Mouse (Mus musculus) regulatory T cell (primary cell): ENCODE measurements at regions not wholly inside any gene's neighbourhood (a gene's known extent, or its start where the extent isn't known, plus 50 kb on each side); places are given as distances from the start of the nearest gene placed in this dataset.

Source experiments
- in situ Hi-C: fragments of 300-600 bp; cut with MboI, MseI; formaldehyde crosslinking; loops from one replicate; pipeline ENCODE4 v1.15.1; 2025; ENCODE audit warnings: high pct_unique_total_duplicates

- in situ Hi-C loops, result no loop called here
Observed at GRCm38 (mm10) chr6:14063735-14064134, 192.4 kb upstream of the 2610001J05Rik start.

- in situ Hi-C loops, result no loop called here
Observed at GRCm38 (mm10) chr6:14046560-14046959, 175.2 kb upstream of the 2610001J05Rik start.

- in situ Hi-C loops, result no loop called here
Observed at GRCm38 (mm10) chr6:14044654-14045053, 173.3 kb upstream of the 2610001J05Rik start.

DNA sequence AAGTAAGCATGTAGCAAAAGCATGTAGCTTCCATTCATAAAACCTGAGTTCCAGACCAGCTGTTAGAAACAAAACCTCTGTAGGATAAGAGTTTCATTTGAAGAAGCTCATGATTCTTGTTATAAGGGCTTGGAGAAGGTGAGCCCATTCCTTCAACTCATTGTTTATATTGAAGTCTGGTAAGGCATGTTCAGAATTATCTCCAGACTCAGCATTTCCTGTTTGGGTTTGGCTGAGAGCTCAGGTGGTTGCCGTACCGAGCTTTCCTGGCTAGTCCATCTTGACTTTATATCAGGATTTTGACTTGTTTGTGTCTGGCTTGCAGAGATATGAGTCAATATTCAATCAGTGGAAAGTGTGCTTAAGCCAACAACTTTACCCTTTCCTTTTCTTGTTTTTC lies 154.6 kb upstream of the 2610001J05Rik start:
- in situ Hi-C loops, result no loop called here

DNA sequence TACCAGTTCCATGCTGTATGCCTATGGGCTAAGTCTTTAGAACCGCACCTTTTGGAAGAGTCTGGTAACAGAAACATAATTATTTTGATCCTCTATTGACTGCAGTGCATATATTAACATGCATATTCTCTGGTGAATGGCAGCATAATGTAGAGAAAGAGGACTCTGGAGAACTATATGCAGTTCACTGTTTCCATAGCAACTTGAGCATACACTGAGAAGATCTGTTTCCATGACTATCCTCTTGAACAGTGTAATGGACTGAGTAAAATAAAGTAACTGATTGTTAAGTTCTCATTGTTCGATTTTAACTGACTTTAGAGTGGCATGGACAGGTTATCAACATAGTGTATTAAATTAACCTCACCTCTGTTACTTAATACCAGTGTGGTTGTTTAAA lies 147.6 kb upstream of the 2610001J05Rik start:
- in situ Hi-C loops, result no loop called here

DNA sequence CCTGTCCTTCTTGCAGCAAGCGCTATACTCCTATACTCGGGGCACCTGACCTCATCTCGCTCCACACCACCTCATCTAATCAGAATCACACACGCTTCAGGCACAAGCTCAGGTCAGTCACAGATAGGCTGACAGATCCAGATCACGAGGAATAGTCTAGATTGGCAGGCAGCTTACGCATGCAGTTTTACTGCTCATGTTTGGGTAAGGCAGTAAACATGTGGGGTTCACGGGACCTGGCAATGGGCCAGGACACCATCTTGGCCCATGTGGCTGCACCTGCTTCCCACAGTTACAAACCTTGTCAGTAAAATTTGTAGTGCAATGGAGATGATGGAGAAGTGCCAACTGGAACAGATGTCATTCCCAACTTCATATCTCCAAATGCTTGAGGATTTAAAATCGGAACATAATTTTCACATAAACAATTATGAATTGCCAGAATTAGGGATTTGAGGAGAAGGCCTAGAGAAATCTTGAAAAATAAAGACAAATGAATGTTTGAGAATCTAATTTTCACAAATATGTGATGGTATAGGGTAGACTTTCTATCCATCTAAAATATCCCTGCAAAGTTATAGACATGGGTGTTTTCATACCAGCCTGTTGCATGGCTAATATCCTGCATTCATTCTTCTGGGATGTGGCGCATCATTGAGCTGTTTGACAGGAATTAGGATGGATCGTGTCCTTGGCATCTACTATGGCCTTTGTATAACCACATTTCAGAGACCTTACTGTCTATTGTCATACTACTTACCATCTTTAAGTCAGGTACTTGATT lies 111.5 kb upstream of the 2610001J05Rik start:
- in situ Hi-C loops, result no loop called here

- in situ Hi-C loops, result no loop called here
Observed at GRCm38 (mm10) chr6:13974710-13975506, 103.6 kb upstream of the 2610001J05Rik start.

DNA sequence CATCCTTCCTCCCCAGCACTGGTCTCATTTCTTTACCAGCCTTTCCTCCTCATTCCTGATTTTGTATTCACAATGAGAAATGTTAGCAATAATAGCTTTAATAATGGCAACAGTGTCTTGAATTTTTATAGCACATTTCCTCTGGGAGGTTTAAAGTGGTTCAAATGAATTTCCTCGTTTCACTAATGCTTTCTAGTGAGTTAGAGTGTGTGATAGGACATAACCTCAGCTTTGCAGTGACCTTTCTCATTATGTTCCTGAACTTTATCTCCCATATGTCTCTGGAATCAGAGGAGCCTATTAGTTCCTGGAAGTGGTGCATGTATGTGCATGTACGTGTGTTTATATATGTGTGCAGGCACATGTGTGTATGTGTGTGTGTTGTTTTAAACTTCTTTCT lies 93.2 kb upstream of the 2610001J05Rik start:
- in situ Hi-C loops, result no loop called here

- in situ Hi-C loops, result no loop called here
Observed at GRCm38 (mm10) chr6:13964013-13964412, 92.7 kb upstream of the 2610001J05Rik start.

- in situ Hi-C loops, result no loop called here
Observed at GRCm38 (mm10) chr6:13949640-13950039, 78.3 kb upstream of the 2610001J05Rik start.

DNA sequence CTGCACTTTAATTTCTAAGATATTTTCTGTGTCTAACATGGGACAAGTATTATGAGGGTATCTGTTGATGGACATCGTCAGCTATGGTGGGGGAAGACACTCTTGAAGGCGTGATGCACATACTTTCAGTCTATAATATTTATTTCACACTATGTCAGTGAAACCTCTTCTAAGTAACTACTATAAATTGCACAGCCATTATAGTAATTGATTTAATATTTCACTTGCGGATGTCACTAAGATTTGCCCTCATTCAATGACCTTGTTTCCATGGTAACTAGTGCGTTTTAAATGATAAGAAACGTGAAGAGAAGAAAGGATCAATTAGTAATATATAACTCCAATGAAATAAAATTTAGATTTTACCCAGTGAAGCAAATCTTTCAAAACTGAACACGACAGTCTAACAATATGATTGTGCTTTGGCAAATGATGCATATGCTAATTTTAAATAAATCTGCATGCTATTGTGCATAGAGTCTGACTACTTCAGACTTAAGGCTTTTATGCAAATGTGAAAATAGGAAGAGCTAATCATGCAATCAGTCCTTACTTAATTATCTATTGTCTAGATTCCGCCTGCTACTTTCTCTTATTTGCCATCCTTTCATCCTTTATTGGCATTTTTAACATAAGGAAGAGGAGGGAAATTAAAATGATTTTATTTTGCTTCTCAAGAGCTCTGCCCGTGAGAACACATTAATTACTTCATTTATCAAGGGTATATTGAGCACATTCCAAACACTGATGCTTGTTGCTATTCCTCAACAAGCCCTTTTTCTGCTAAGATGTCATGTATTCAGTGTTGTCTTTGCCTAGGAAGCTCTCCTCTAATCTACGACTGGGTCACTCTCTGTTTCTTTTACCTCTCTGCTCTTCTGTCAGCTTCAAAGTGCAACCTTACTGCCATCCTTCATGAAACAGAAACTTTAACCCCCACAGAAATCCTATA lies 49.8 kb upstream of the 2610001J05Rik start:
- in situ Hi-C loops, result no loop called here
